Mouse (Mus musculus) forebrain, embryonic 15.5 days (tissue): ENCODE measurements at regions not wholly inside any gene's neighbourhood (a gene's known extent, or its start where the extent isn't known, plus 50 kb on each side); places are given as distances from the start of the nearest gene placed in this dataset.

Source experiments
- ATAC-seq: fragments of 200-750 bp; cut with Nextera tagmentation; replicated peaks from 2 replicates; pipeline ENCODE4 v1.8.0; 2017; ENCODE audit warnings: mild to moderate bottlenecking, moderate TSS enrichment, moderate library complexity
- H3K27ac ChIP-seq: fragments of 300-500 bp; sonication (generic); replicated peaks from 2 replicates; pipeline ENCODE4 v1.5.1; 2015; ENCODE audit warnings: mild to moderate bottlenecking, inconsistent platforms
- H3K27me3 ChIP-seq: fragments of 300-500 bp; sonication (generic); 2 replicates; pipeline ENCODE4 v1.6.1; 2015; ENCODE audit warnings: inconsistent platforms
- H3K36me3 ChIP-seq: fragments of 300-500 bp; sonication (generic); 2 replicates; pipeline ENCODE4 v1.6.1; 2015; ENCODE audit warnings: mild to moderate bottlenecking, inconsistent platforms
- H3K4me1 ChIP-seq: fragments of 300-500 bp; sonication (generic); 2 replicates; pipeline ENCODE4 v1.6.1; 2015; ENCODE audit warnings: inconsistent platforms
- H3K4me2 ChIP-seq: fragments of 300-500 bp; sonication (generic); replicated peaks from 2 replicates; pipeline ENCODE4 v1.6.1; 2015; ENCODE audit warnings: mild to moderate bottlenecking, inconsistent platforms
- H3K4me3 ChIP-seq: fragments of 300-500 bp; sonication (generic); 2 replicates; pipeline ENCODE4 v1.5.1; 2015; ENCODE audit warnings: mild to moderate bottlenecking, inconsistent platforms
- H3K9ac ChIP-seq: fragments of 300-500 bp; sonication (generic); replicated peaks from 2 replicates; pipeline ENCODE4 v1.6.1; 2015; ENCODE audit warnings: mild to moderate bottlenecking, inconsistent platforms
- H3K9me3 ChIP-seq: fragments of 300-500 bp; sonication (generic); 2 replicates; pipeline ENCODE4 v1.6.1; 2016; ENCODE audit warnings: inconsistent platforms
- WGBS: fragments of 180-500 bp; shearing (Covaris S2); methylation state at CpG from one replicate; pipeline ENCODE4 v1.1.7; 2015; ENCODE audit warnings: mixed read lengths; 5-methylcytosine and 5-hydroxymethylcytosine counted together

- ATAC-seq, result no peak
- no peak overlapping the region for H3K4me2 ChIP-seq
- WGBS, result 28% methylated on average over 3 of the region's 3 CpGs
Observed at GRCm38 (mm10) chr11:12661824-12662443, 197.2 kb upstream of the Cobl start.

GRCm38 (mm10) chr11:12658847-12659246, 194.1 kb upstream of the Cobl start:
- ATAC-seq, result no peak
- no peak overlapping the region for H3K4me2 ChIP-seq
- H3K27ac ChIP-seq, result no peak overlapping the region
- H3K4me3 ChIP-seq, result no peak overlapping the region
- H3K9me3 ChIP-seq, result no peaks in the 10 kb centered on the region
- no peaks in the 10 kb centered on the region for H3K4me1 ChIP-seq
- H3K27me3 ChIP-seq, result no peaks in the 10 kb centered on the region
- H3K36me3 ChIP-seq, result no peaks in the 10 kb centered on the region
- H3K9ac ChIP-seq, result no peak overlapping the region

More at GRCm38 (mm10) chr11:12661824-12662443, 197.2 kb upstream of the Cobl start:
- Histone ChIP-seq H3K9me3 (no peaks in the 10 kb centered on the region), H3K4me3 (no peak overlapping the region), H3K36me3 (no peaks in the 10 kb centered on the region), H3K27ac (no peak overlapping the region), H3K4me1 (no peaks in the 10 kb centered on the region), H3K27me3 (no peaks in the 10 kb centered on the region), H3K9ac (no peak overlapping the region)

- no peaks in the 10 kb centered on the region for H3K27me3 ChIP-seq
- WGBS, result 50% methylated on average over 10 of the region's 10 CpGs
- no peak overlapping the region for H3K27ac ChIP-seq
- H3K4me2 ChIP-seq, result no peak overlapping the region
- no peak for ATAC-seq
- H3K4me3 ChIP-seq, result no peak overlapping the region
- H3K9me3 ChIP-seq, result no peaks in the 10 kb centered on the region
- H3K4me1 ChIP-seq, result no peaks in the 10 kb centered on the region
- no peaks in the 10 kb centered on the region for H3K36me3 ChIP-seq
- H3K9ac ChIP-seq, result no peak overlapping the region
Observed at GRCm38 (mm10) chr11:12656450-12656849, 191.7 kb upstream of the Cobl start.
